14 mouse cellular contexts compared by ENCODE assay signal in genomic region chr13:84625527-84625926, GRCm38 (mm10).
"Had no signal": no experiment of that assay in that cellular context is flagged by ENCODE, and none has a peak within 500 bp of the region (broad histone marks: within the 10 kb centered on the region; RNA-seq: fewer than 3 reads in every experiment).

No protein-coding gene starts in this region.

- H3K4me1 ChIP-seq: limb, embryonic 12.5 days; liver, embryonic 13.5 days; lung, embryonic 15.5 days; megakaryocyte, embryonic 14.5 days had no signal

- H3K36me3 ChIP-seq: limb, embryonic 12.5 days; liver, embryonic 13.5 days; lung, embryonic 15.5 days had no signal

- H3K4me3 ChIP-seq: limb, embryonic 12.5 days; liver, embryonic 13.5 days; lung, embryonic 15.5 days; megakaryocyte, embryonic 14.5 days had no signal

- H3K27me3 ChIP-seq: limb, embryonic 12.5 days; liver, embryonic 13.5 days; lung, embryonic 15.5 days; megakaryocyte, embryonic 14.5 days had no signal

- H3K27ac ChIP-seq: limb, embryonic 12.5 days; liver, embryonic 13.5 days; lung, embryonic 15.5 days; macrophage had no signal

- ATAC-seq: liver, postnatal 0 days had no signal

- H3K9ac ChIP-seq: limb, embryonic 12.5 days; liver, embryonic 13.5 days; liver, postnatal 0 days; lung, embryonic 15.5 days had no signal

- DNase-seq: kidney, adult 11 months; kidney, adult 9 months; kidney, postnatal 10 days; layer of hippocampus, postnatal 36 days; liver; liver, embryonic 13.5 days; liver, postnatal 0 days; lung, postnatal 14 days; right cerebral cortex, postnatal 14 days; thymus, postnatal 36 days had no signal

- H3K9me3 ChIP-seq: limb, embryonic 12.5 days; liver, embryonic 13.5 days; lung, embryonic 15.5 days; megakaryocyte, embryonic 14.5 days had no signal

- H3K4me2 ChIP-seq: limb, embryonic 12.5 days; liver, embryonic 13.5 days; lung, embryonic 15.5 days had no signal
